Mouse (Mus musculus) erythroblast, embryonic 14.5 days (primary cell): Measurements from ENCODE around the gene Lmo1.

Experiments used
- GATA1 ChIP-seq: IDR thresholded peaks from 2 replicates; pipeline ENCODE4 v1.6.1; 2012; ENCODE audit warnings: low read length, inconsistent platforms, mixed read lengths
- TAL1 ChIP-seq: IDR thresholded peaks from 3 replicates; pipeline ENCODE4 v1.6.1; 2012; ENCODE audit warnings: low read length, inconsistent platforms, mixed read lengths

DNA sequence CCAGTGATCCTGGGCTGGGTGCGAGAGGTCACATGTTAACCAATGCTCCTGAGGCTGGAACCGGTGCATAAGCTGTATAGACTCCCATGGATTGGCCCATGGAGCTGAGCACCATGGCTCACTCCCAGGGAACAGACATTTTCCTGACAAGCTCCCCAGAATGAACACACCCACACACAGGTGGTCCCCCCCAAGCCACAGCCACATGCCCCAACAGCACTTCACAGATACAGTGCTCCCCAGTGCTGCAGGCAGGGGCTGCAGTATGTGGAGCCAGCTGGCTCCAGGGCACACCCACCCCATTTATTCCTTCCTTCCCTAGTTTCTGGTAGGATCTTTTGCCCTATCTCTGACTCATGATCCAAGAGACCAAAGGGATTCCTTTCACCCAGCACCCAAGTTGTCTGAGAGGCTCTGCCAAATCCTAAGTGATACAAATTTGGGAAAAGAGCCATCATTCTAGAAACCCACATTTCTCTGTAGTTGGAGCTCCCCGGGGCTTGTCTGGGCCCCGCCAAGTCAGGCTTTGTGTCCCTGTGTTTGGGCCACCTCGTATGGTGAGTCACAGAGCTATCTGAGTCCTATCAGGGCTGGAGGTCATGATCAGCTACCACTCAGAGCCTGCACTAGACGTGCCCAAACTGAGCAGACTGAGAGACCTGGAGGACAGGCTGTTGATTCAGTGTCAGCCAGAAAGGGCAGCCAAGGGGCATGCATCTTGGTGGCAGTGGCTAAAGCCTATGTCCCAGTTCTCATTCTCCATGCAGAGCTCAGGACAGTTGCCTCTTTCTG is 12.4 kb upstream of the Lmo1 start:
- TF ChIP-seq TAL1 (no peak), GATA1 (no peak)
